Mouse (Mus musculus) hindbrain, embryonic 10.5 days (tissue): ENCODE data around the gene Ezh2. TPM values are rescaled to one million over a fixed set of nuclear protein-coding genes. Genes with fewer than 3 reads are reported as not detected.
"Not testable (repeated sequence)": the region's sequence is repeated elsewhere in the genome, so short reads cannot be mapped to it uniquely, and the experiment has no call there.

Experiments used
- DNase-seq: peaks from one replicate; pipeline ENCODE4 v3.0.0-alpha.2; 2017; ENCODE audit warnings: low spot score
- H3K27ac ChIP-seq: fragments of 300-500 bp; sonication (generic); 2 replicates; pipeline ENCODE4 v1.5.1; 2016; ENCODE audit warnings: mild to moderate bottlenecking, moderate library complexity
- H3K27me3 ChIP-seq: fragments of 300-500 bp; sonication (generic); 2 replicates; pipeline ENCODE4 v1.6.1; 2016; ENCODE audit warnings: mild to moderate bottlenecking; ENCODE audit not compliant: poor library complexity, insufficient read depth, severe bottlenecking
- H3K36me3 ChIP-seq: fragments of 300-500 bp; sonication (generic); 2 replicates; pipeline ENCODE4 v1.6.1; 2016; ENCODE audit warnings: mild to moderate bottlenecking, moderate library complexity
- H3K4me1 ChIP-seq: fragments of 300-500 bp; sonication (generic); replicated peaks from 2 replicates; pipeline ENCODE4 v1.6.1; 2016; ENCODE audit warnings: mild to moderate bottlenecking
- H3K4me3 ChIP-seq: fragments of 300-500 bp; sonication (generic); 2 replicates; pipeline ENCODE4 v1.5.1; 2016; ENCODE audit warnings: mild to moderate bottlenecking, moderate library complexity
- H3K9me3 ChIP-seq: fragments of 300-500 bp; sonication (generic); 2 replicates; pipeline ENCODE4 v1.6.1; 2016; ENCODE audit warnings: mild to moderate bottlenecking, moderate library complexity
- WGBS: fragments of 180-500 bp; shearing (Covaris S2); methylation state at CpG from one replicate; pipeline ENCODE4 v1.1.7; 2016; 5-methylcytosine and 5-hydroxymethylcytosine counted together
- polyA plus RNA-seq: library from polyadenylated mRNA; unstranded; fragments of >200 nt; fragmentation: Nextera tagmentation; extraction: Ambion mirVana; gene quantifications from 2 replicates; pipeline ENCODE4 v1.2.1, GENCODE M21; 2016

Ezh2 gene
- polyA plus RNA-seq: 134 and 176 TPM in 2 replicates

GRCm38 (mm10) chr6:47594926-47595623 is at the start of gene Ezh2:
Gene Ezh2, minus strand, starts transcription at chr6:47595341.
- peak; percentile 98 for DNase-seq
- H3K9me3 ChIP-seq: no peaks in the 10 kb centered on the region
- WGBS: under 1% methylated on average over 69 of the region's 69 CpGs
- H3K27ac ChIP-seq: peak within 1 kb of the TSS; percentile 100
- no peaks in the 10 kb centered on the region for H3K27me3 ChIP-seq
- H3K4me1 ChIP-seq: peaks cover 33% of the 10 kb centered on the region
- peak within 1 kb of the TSS; percentile 98 for H3K4me3 ChIP-seq
- no peaks in the 10 kb centered on the region for H3K36me3 ChIP-seq

DNA sequence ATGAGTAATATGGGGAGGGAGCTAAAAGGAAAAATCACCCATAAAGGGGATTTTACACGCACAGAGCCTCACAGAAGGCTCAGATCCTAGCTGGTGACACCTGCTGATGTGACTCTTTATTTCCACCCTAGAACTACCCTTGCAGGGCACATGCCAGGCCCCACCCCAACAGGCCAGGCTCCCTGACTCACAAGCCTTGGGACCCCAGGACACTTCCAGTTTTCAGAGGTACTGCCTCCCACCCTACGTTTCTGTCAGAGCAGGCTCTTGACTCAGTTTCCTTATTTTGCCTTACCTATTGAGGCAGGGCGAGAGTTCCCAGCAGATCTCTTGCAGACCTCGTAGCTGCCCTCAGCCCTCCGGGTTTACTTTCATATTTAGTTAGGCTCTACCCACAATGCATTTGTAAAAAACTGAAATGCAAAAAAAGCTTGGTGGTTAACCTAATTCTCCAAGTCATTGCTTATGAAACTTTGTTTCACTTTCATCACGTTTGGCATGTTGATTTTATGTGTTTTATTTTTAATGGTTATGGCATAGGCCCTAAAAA is 41.5 kb upstream of the Ezh2 start:
- Histone ChIP-seq H3K9me3 (no peaks in the 10 kb centered on the region), H3K27me3 (no peaks in the 10 kb centered on the region), H3K36me3 (no peaks in the 10 kb centered on the region), H3K27ac (no peak overlapping the region), H3K4me3 (no peak overlapping the region), H3K4me1 (no peaks in the 10 kb centered on the region)
- DNase-seq: no peak
- 71% methylated on average over 6 of the region's 6 CpGs for WGBS

- Histone ChIP-seq H3K4me3 (no peak overlapping the region), H3K27ac (no peak overlapping the region), H3K4me1 (no peaks in the 10 kb centered on the region), H3K27me3 (no peaks in the 10 kb centered on the region), H3K36me3 (no peaks in the 10 kb centered on the region), H3K9me3 (no peaks in the 10 kb centered on the region)
- DNase-seq: no peak
- 75% methylated on average over 5 of the region's 5 CpGs for WGBS
Measured at GRCm38 (mm10) chr6:47635995-47636526, 40.9 kb upstream of the Ezh2 start.

GRCm38 (mm10) chr6:47635207-47635994 is 40.3 kb upstream of the Ezh2 start:
- H3K27ac ChIP-seq: no peak overlapping the region
- no peaks in the 10 kb centered on the region for H3K4me1 ChIP-seq
- H3K36me3 ChIP-seq: no peaks in the 10 kb centered on the region
- no peaks in the 10 kb centered on the region for H3K27me3 ChIP-seq
- 78% methylated on average over 7 of the region's 7 CpGs for WGBS
- no peaks in the 10 kb centered on the region for H3K9me3 ChIP-seq
- H3K4me3 ChIP-seq: no peak overlapping the region
- DNase-seq: no peak

- Histone ChIP-seq H3K36me3 (no peaks in the 10 kb centered on the region), H3K4me3 (no peak overlapping the region), H3K27ac (no peak overlapping the region), H3K27me3 (no peaks in the 10 kb centered on the region), H3K9me3 (no peaks in the 10 kb centered on the region), H3K4me1 (no peaks in the 10 kb centered on the region)
- DNase-seq: no peak
Measured at GRCm38 (mm10) chr6:47633467-47633866, 38.3 kb upstream of the Ezh2 start.

GRCm38 (mm10) chr6:47630061-47630460 is 34.9 kb upstream of the Ezh2 start:
- not testable (repeated sequence) for DNase-seq, H3K27ac ChIP-seq, H3K4me3 ChIP-seq, H3K27me3 ChIP-seq, H3K36me3 ChIP-seq, H3K4me1 ChIP-seq, H3K9me3 ChIP-seq
- WGBS: 77% methylated on average over 1 of the region's 1 CpGs

DNA sequence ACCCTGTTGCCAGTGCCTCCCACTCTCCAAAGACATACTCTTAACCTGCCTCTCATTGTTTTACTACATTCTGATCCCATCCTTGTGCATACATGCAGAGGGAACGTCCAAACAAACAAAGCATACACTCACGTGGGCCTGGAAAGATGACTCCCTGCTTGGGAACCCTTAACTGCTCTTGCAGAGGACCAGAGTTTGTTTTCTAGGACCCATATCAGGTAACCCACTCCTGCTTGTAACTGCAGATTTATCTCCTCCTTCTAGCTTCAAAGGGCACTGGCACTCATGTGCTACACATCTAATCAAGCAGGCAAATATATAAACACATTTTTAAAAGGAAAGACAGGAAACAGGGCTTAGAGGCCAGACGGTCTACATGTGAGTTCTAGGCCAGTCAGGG is 32.8 kb upstream of the Ezh2 start:
- no peaks in the 10 kb centered on the region for H3K27me3 ChIP-seq
- no peak overlapping the region for H3K4me3 ChIP-seq
- H3K27ac ChIP-seq: no peak overlapping the region
- 65% methylated on average over 3 of the region's 3 CpGs for WGBS
- no peaks in the 10 kb centered on the region for H3K9me3 ChIP-seq
- H3K4me1 ChIP-seq: no peaks in the 10 kb centered on the region
- H3K36me3 ChIP-seq: no peaks in the 10 kb centered on the region
- DNase-seq: no peak

GRCm38 (mm10) chr6:47626976-47627375 is 31.8 kb upstream of the Ezh2 start:
- H3K4me3 ChIP-seq, DNase-seq, H3K27me3 ChIP-seq, H3K36me3 ChIP-seq, H3K4me1 ChIP-seq, H3K27ac ChIP-seq, H3K9me3 ChIP-seq: not testable (repeated sequence)
- 92% methylated on average over 3 of the region's 3 CpGs for WGBS

DNA sequence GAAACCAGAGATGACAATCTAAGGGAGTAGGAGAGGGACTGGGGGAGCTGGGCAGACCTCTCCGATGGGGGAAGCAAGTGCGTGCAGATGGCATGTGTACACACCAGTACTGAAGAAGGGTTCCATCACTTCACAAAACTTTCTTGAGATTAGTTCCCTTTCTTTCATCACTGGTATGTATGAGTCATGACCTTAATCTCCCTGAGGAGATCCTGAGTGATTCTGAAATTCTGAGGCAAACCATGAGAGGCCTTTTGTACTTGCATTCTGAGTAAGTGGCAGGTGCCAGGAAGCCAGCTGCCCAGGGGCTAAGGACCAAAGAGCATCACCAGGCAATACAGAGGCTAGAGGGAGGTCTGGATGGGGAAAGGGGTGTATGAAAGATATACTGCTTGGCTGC is 25.9 kb upstream of the Ezh2 start:
- H3K27me3 ChIP-seq: no peaks in the 10 kb centered on the region
- no peak overlapping the region for H3K27ac ChIP-seq
- H3K4me3 ChIP-seq: no peak overlapping the region
- DNase-seq: no peak
- no peaks in the 10 kb centered on the region for H3K36me3 ChIP-seq
- H3K9me3 ChIP-seq: no peaks in the 10 kb centered on the region
- WGBS: 85% methylated on average over 2 of the region's 2 CpGs
- no peaks in the 10 kb centered on the region for H3K4me1 ChIP-seq

- 62% methylated on average over 5 of the region's 5 CpGs for WGBS
- H3K4me3 ChIP-seq, H3K36me3 ChIP-seq, H3K9me3 ChIP-seq, H3K27ac ChIP-seq, H3K4me1 ChIP-seq, DNase-seq, H3K27me3 ChIP-seq: not testable (repeated sequence)
Measured at GRCm38 (mm10) chr6:47608306-47608705, 13.2 kb upstream of the Ezh2 start.

- H3K9me3 ChIP-seq: no peaks in the 10 kb centered on the region
- no peak overlapping the region for H3K27ac ChIP-seq
- no peaks in the 10 kb centered on the region for H3K27me3 ChIP-seq
- H3K4me3 ChIP-seq: no peak overlapping the region
- H3K4me1 ChIP-seq: no peaks in the 10 kb centered on the region
- no peaks in the 10 kb centered on the region for H3K36me3 ChIP-seq
- WGBS: 74% methylated on average over 1 of the region's 1 CpGs
- no peak for DNase-seq
Measured at GRCm38 (mm10) chr6:47601931-47602330, 6.8 kb upstream of the Ezh2 start.

DNA sequence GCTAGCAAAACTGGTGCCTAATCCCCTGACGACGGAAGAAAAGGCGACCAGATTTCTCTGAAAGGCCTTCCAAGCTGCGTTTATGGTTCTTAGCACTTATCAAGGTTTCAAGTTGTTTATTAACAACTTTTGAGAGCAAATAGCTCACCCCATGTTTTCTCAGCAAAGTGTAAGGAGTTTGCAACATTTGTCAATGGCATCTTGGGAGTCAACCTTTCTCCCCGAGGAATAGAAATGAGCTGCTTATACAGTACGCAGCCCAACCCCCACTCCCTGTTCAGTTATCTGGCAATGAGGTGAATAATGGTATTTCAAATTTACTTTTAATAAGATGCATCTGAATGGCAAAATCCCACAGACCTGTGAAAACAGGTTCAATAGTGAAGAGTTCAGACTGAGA is 555 bp upstream of the Ezh2 start:
- Histone ChIP-seq H3K27ac (peak overlapping the region; percentile 100), H3K9me3 (no peaks in the 10 kb centered on the region), H3K36me3 (no peaks in the 10 kb centered on the region), H3K4me3 (peak overlapping the region; percentile 98), H3K27me3 (no peaks in the 10 kb centered on the region), H3K4me1 (peaks cover 30% of the 10 kb centered on the region)
- no peak for DNase-seq
- WGBS: 4% methylated on average over 6 of the region's 6 CpGs
